Mouse (Mus musculus): ENCODE results near the gene Pcsk1n.
A peak's percentile ranks its signal among the peaks of the same experiment; 100 is the strongest.
"Not testable (repeated sequence)": the region's sequence is repeated elsewhere in the genome, so short reads cannot be mapped to it uniquely, and the experiment has no call there.

The Pcsk1n gene

DNA sequence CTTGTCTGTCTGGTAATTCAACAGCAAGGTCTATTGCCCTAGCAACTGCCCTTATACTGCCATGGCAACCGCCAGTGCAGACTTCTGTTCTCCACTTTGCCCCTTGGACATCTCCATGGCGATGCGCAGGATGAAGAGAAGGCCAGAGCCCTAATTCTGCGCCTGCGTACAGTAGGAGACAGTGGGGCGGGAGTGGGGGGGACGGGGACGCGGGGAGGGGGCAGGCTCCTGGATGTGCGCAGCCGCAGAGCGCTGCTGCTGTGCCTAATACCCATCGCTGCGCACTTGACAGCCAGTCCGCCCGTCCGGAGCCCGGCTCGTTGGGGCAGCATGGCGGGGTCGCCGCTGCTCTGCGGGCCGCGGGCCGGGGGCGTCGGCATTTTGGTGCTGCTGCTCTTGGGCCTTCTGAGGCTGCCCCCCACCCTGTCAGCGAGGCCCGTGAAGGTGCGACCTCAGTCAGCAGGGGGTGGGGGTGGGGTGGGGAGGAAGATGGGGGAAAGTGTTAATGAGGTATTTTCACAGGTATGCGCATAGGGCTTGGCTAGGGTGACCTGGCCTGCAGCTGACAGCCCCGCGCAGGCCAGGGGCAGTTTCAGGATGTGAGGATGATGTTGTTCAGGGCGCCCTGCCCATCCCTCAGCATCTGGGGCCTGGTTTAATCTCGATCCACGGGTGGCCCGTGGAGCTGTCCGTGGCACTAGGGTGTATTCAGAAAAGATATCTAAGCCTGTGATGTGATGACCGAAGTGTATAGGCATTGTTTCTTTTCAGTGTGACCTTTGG lies at the start of gene Pcsk1n:
TSS of gene Pcsk1n (plus strand) at position 222 of the 783 bp plus-strand sequence.
- no peak for DNase-seq (ENCODE audit: low spot score)

- no peak for DNase-seq (ENCODE audit: low spot score)
These were observed 49.8 kb upstream of the Pcsk1n start for GRCm38 (mm10) chrX:7869826-7870225.

GRCm38 (mm10) chrX:7878007-7878419 lies 41.6 kb upstream of the Pcsk1n start, which contains the start of gene Pim2:
Pim2 (plus strand) TSS chrX:7878262.
- DNase-seq (ENCODE audit: low spot score), result peak; percentile 78

DNA sequence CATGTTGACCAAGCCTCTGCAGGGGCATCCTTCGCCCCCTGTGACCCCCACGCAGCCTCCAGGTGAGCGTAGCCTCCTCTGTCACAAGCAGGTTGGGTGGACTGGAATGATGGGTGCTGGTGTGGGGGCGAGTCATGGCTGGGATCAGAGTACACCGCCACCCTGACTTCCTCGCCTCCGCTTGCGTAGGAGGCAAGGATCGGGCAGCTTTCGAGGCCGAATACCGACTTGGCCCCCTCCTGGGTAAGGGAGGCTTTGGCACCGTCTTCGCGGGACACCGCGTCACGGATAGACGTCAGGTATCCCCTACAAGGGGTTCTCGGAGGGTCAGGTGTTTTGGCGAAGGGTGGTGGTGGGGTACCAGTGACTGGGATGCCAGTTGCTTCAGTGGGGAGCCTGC lies 41.1 kb upstream of the Pcsk1n start:
- DNase-seq (ENCODE audit: low spot score), result no peak

GRCm38 (mm10) chrX:7879819-7880218 lies 39.8 kb upstream of the Pcsk1n start:
- peak; percentile 60 for DNase-seq (ENCODE audit: low spot score)

- DNase-seq (ENCODE audit: low spot score), result peak; percentile 85
These were observed 35.6 kb upstream of the Pcsk1n start, which contains the start of gene Slc35a2 for GRCm38 (mm10) chrX:7883841-7884567. Slc35a2 (plus strand) TSS chrX:7884028.

DNA sequence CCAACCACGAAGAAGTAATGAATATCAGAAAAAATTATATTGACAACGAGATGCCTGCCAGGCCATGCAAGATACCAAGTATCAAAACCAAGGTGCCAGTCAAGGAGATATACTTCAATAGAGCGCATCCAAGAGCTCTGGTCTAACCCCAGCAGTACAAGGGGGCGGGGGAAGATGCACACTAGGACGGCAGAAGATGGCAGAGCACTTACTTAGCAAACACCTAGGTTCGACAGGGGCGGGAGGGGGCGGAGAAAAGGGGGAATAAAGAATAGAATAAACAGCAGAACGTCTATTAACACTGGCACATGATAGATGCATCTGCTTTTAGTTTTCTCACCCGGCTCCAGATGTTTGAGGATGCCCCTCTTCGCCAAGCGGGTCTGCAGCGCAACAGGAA lies 21.4 kb upstream of the Pcsk1n start:
- DNase-seq (ENCODE audit: low spot score), result no peak

- peak; percentile 84 for DNase-seq (ENCODE audit: low spot score)
These were observed 20.4 kb upstream of the Pcsk1n start, which contains the start of the genes Pqbp1 and Timm17b for GRCm38 (mm10) chrX:7898880-7899874. Pqbp1 (minus strand) TSS chrX:7899269. Timm17b (plus strand) TSS chrX:7899357.

DNA sequence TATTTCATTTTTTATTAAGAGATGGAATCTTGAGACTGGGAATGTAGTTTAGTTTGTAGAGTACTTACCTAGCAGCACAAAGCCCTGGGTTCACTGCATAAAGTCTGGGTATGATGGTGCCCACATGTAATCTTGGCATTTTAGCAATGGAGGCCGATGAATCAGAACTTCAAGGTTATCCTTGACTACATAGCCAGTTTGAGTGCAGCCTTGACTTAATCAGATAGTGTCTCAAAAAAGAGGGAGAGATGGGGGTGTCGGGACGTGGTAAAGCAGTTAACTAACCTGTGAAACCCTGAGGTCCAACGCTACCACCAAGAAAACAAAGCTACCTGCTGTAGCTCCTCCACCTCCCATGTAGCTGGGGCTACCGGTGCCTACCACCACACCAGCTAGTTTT lies 15.2 kb upstream of the Pcsk1n start:
- DNase-seq (ENCODE audit: low spot score), result no peak

- no peak for DNase-seq (ENCODE audit: low spot score)
These were observed 11.9 kb upstream of the Pcsk1n start, which contains the start of gene Gm10491 for GRCm38 (mm10) chrX:7907735-7908134. Gm10491 (minus strand) TSS chrX:7907835.

- not testable (repeated sequence) for DNase-seq (ENCODE audit: low spot score)
These were observed 10.4 kb upstream of the Pcsk1n start, which contains the start of gene Gm10490 for GRCm38 (mm10) chrX:7909242-7909641. Gm10490 (plus strand) TSS chrX:7909542.

DNA sequence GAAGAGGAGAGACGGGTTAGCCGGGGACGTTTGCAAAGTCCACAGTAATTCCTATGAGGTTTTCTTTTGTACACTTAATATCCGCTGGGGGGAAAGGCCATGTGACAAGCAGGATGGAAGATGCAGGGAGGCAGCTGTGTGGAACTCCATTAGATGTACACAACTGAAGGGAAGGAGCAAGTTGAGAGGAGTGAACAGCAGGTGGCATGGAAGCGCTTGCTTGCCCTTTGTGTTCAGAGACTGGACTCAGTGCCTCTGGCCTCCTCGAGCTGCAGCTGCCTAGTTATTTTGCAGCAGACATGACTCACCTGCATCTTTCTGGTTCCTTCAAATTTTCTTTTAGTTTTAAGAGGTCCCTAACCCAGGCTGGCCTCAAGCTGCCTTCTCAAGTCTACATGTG lies 9.1 kb upstream of the Pcsk1n start:
- no peak for DNase-seq (ENCODE audit: low spot score)

GRCm38 (mm10) chrX:7915669-7916068 lies 4.0 kb upstream of the Pcsk1n start:
- not testable (repeated sequence) for DNase-seq (ENCODE audit: low spot score)

GRCm38 (mm10) chrX:7917960-7918359 lies 1.7 kb upstream of the Pcsk1n start:
- not testable (repeated sequence) for DNase-seq (ENCODE audit: low spot score)

DNA sequence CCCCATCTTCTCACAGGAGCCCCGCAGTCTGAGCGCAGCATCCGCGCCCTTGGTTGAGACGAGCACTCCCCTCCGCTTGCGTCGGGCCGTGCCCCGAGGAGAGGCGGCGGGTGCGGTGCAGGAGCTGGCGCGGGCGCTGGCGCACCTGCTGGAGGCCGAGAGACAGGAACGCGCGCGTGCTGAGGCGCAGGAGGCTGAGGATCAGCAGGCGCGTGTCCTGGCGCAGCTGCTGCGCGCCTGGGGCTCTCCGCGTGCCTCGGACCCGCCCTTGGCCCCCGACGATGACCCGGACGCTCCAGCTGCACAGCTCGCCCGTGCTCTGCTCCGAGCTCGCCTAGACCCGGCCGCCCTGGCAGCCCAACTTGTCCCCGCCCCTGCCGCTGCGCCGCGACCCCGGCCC lies 2.4 kb downstream of the Pcsk1n start:
- DNase-seq (ENCODE audit: low spot score), result peak; percentile 42

DNA sequence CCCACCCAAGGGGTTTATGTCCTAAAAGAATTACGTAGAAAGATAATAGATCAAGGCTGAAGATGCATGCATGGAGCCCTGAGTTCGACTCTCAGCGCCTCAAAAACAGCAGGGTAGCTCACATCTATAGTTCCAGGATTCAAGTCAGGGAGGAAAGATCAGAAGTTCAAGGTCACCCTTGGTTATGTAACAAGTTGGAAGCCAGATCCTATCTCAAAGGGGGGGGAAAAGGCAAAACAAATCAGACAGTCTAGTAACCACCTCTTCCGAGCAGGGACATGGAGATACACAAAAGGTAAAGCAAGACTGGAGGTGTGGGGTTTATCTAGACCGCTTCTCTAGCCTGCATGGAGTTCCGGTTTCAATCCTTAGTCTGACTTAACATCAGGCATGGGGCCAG lies 6.6 kb downstream of the Pcsk1n start:
- no peak for DNase-seq (ENCODE audit: low spot score)

- no peak for DNase-seq (ENCODE audit: low spot score)
These were observed 7.5 kb downstream of the Pcsk1n start for GRCm38 (mm10) chrX:7927116-7927515.

DNA sequence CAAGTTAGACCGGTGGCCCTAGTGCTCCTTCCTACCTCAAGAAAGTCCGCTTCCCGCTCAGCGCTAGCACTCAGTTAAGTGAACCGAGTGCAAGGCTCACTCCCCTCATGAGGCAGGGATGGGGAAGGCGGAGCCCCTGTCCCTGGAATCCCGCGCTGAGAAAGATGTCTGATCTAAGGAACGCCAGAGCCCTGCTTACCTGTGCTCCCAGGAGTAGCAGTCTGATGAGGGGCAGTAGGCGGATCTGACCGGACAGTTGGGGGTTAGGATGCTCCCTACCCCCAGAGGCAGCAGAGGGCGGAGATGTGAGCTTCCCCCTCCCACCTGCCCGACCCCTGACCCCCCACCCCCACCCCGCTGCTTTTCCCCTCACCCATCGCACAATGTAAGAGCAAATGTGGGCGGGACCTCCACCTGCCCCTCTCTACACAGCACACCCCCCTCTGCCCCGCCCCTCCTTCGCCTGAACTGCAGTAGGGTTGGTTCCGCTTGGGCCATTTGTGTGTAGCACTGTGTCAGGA lies 8.7 kb downstream of the Pcsk1n start, which contains the start of gene Eras:
TSS of gene Eras (minus strand) at position 338 of the 521 bp plus-strand sequence.
- DNase-seq (ENCODE audit: low spot score), result no peak

DNA sequence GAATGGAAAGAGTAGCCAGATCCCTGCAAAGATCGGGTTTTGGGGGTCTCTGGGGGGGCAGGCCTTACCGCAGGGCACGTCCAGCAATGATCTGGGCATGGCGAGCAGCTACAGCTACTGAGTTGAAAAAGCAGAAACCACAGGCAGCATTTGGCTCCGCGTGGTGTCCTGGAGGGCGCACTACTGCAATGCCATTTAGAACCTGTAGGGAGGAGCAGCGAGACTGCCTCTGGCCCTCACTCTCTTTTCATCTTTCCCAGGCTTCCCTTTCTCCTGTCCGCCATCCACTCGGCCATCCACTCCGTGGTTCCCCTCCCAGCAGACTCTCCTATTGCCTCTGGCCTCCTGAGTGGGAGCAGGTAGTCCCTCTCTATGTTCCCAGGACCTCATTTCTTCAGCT lies 17.3 kb downstream of the Pcsk1n start:
- no peak for DNase-seq (ENCODE audit: low spot score)

GRCm38 (mm10) chrX:7937667-7938066 lies 18.0 kb downstream of the Pcsk1n start:
- no peak for DNase-seq (ENCODE audit: low spot score)

GRCm38 (mm10) chrX:7945618-7946017 lies 26.0 kb downstream of the Pcsk1n start:
- no peak for DNase-seq (ENCODE audit: low spot score)
